Mouse (Mus musculus) MEL (cell line): ENCODE data around the gene A730061H03Rik.

Experiments
- CTCF ChIP-seq, 3 experiments: IDR thresholded peaks in 2 of 3; conservative IDR thresholded peaks in 1 of 3; 2 replicates each; pipeline ENCODE4 v1.5.1; 2011 to 2012; ENCODE audit warnings: low read length in 3 of 3, low read depth in 2 of 3, mild to moderate bottlenecking in 2 of 3, improper control_type of control experiment in 1 of 3, inconsistent platforms in 1 of 3, mixed read lengths in 1 of 3, moderate library complexity in 1 of 3; ENCODE audit not compliant: control insufficient read depth in 1 of 3, insufficient read depth in 1 of 3, poor library complexity in 1 of 3, severe bottlenecking in 1 of 3
- EP300 ChIP-seq, 2 experiments: IDR thresholded peaks; 2 replicates each; pipeline ENCODE4 v1.6.1; 2011; ENCODE audit warnings: improper control_type of control experiment in 2 of 2, low read length in 2 of 2, low read depth in 1 of 2, mild to moderate bottlenecking in 1 of 2
- POLR2A ChIP-seq, 2 experiments: IDR thresholded peaks; 2 replicates each; pipeline ENCODE4 v1.6.1; 2011 to 2012; ENCODE audit warnings: low read length in 2 of 2, mild to moderate bottlenecking in 2 of 2, control low read depth in 1 of 2, improper control_type of control experiment in 1 of 2, low read depth in 1 of 2, moderate library complexity in 1 of 2; ENCODE audit not compliant: control insufficient read depth in 1 of 2, insufficient read depth in 1 of 2, poor library complexity in 1 of 2
- TCF12 ChIP-seq: IDR thresholded peaks from 2 replicates; pipeline ENCODE4 v1.6.1; 2014; ENCODE audit warnings: low read depth, mild to moderate bottlenecking, inconsistent platforms, low read length, improper control_type of control experiment, moderate library complexity

DNA sequence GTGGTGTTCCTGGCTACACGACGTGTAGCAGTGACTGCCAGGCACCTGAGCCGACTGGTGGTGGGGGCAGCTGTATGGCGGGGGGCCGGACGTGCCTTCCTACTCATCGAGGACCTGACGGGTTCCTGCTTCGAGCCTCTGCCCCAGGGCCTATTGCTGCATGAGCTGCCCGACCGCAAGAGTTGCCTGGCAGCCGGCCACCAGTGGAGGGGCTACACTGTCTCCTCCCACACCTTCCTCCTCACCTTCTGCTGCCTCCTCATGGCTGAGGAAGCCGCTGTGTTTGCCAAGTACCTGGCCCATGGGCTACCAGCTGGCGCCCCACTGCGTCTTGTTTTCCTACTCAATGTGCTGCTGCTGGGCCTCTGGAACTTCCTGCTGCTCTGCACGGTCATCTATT, 16.2 kb upstream of the A730061H03Rik start:
- no peak for TF ChIP-seq TCF12
- TF ChIP-seq CTCF (IDR thresholded peaks at IDR 0.05 in 2 of 3, conservative IDR thresholded peaks at IDR 0.05 in 1 of 3; ENCODE audit: control insufficient read depth in 1 of 3, insufficient read depth in 1 of 3, low read depth in 2 of 3, low read length in 3 of 3, poor library complexity in 1 of 3, severe bottlenecking in 1 of 3) = no peak
- TF ChIP-seq EP300 (IDR thresholded peaks at IDR 0.05; ENCODE audit: low read depth in 1 of 2, low read length in 2 of 2) = no peak
- TF ChIP-seq POLR2A (IDR thresholded peaks at IDR 0.05; ENCODE audit: control insufficient read depth in 1 of 2, insufficient read depth in 1 of 2, low read depth in 1 of 2, low read length in 2 of 2, poor library complexity in 1 of 2) = no peak
